In genomic region chr10:117846260-117846632, GRCm38 (mm10) we compare ENCODE assay signal across 7 mouse cellular contexts. TPM values are rescaled to one million over a fixed set of nuclear protein-coding genes. Genes with fewer than 3 reads are reported as not detected.
DNase-seq lines count a peak whose midpoint lies in the region; ATAC-seq and TF ChIP-seq lines count a peak whose summit lies in the region.

No protein-coding gene starts in this region.

- peak overlapping the region; percentile 96 for H3K9ac ChIP-seq in neural tube, embryonic 11.5 days (ENCODE audit: low read length)
- peak overlapping the region; percentile 91 for H3K9ac ChIP-seq in embryonic facial prominence, embryonic 11.5 days (replicated peaks; ENCODE audit: low read length)

- peak overlapping the region; percentile 98 for H3K27ac ChIP-seq in neural tube, embryonic 11.5 days (ENCODE audit: low read depth, low read length)
- H3K27ac ChIP-seq in embryonic facial prominence, embryonic 11.5 days (replicated peaks; ENCODE audit: low read depth, low read length) = peak overlapping the region; percentile 94
- H3K27ac ChIP-seq in limb, embryonic 10.5 days = peak overlapping the region; percentile 98
- peak overlapping the region; percentile 95 for H3K27ac ChIP-seq in olfactory bulb, adult 2 months (ENCODE audit: insufficient read depth, low read depth, low read length)

- TF ChIP-seq POLR2A in olfactory bulb, adult 2 months (IDR thresholded peaks at IDR 0.05; ENCODE audit: insufficient read depth, low read depth, low read length) = no peak

- H3K36me3 ChIP-seq in neural tube, embryonic 11.5 days (ENCODE audit: control insufficient read depth, insufficient read depth, low read length) = no peaks in the 10 kb centered on the region
- H3K36me3 ChIP-seq in embryonic facial prominence, embryonic 11.5 days (replicated peaks; ENCODE audit: control insufficient read depth, insufficient read depth, low read depth, low read length) = no peaks in the 10 kb centered on the region
- no peaks in the 10 kb centered on the region for H3K36me3 ChIP-seq in limb, embryonic 10.5 days

- ATAC-seq in neural tube, embryonic 11.5 days (ENCODE audit: insufficient read depth, low FRiP score, low TSS enrichment) = peak; percentile 88
- peak; percentile 87 for ATAC-seq in embryonic facial prominence, embryonic 11.5 days (replicated peaks; ENCODE audit: insufficient number of reproducible peaks, low FRiP score, low TSS enrichment, low read depth)

- H3K9me3 ChIP-seq in neural tube, embryonic 11.5 days (ENCODE audit: control insufficient read depth, low read length) = no peaks in the 10 kb centered on the region
- H3K9me3 ChIP-seq in embryonic facial prominence, embryonic 11.5 days (replicated peaks; ENCODE audit: control insufficient read depth, low read length) = no peaks in the 10 kb centered on the region
- H3K9me3 ChIP-seq in limb, embryonic 10.5 days (replicated peaks) = no peaks in the 10 kb centered on the region

- H3K27me3 ChIP-seq in neural tube, embryonic 11.5 days (ENCODE audit: control insufficient read depth, insufficient read depth, low read length) = no peaks in the 10 kb centered on the region
- H3K27me3 ChIP-seq in embryonic facial prominence, embryonic 11.5 days (ENCODE audit: control insufficient read depth, insufficient read depth, low read length) = no peaks in the 10 kb centered on the region
- H3K27me3 ChIP-seq in limb, embryonic 10.5 days (ENCODE audit: low read depth, poor library complexity, severe bottlenecking) = no peaks in the 10 kb centered on the region

- peak overlapping the region; percentile 95 for H3K4me3 ChIP-seq in neural tube, embryonic 11.5 days (ENCODE audit: low read depth, low read length)
- peak overlapping the region; percentile 97 for H3K4me3 ChIP-seq in embryonic facial prominence, embryonic 11.5 days (ENCODE audit: low read depth, low read length)
- peak overlapping the region; percentile 82 for H3K4me3 ChIP-seq in limb, embryonic 10.5 days
- peak overlapping the region; percentile 84 for H3K4me3 ChIP-seq in olfactory bulb, adult 2 months (ENCODE audit: insufficient read depth, low read depth, low read length)

- H3K4me1 ChIP-seq in neural tube, embryonic 11.5 days (ENCODE audit: control insufficient read depth, insufficient read depth, low read length) = peaks cover 7% of the 10 kb centered on the region; the same call in 1 of the 2 replicates
- no peaks in the 10 kb centered on the region; the same call in 1 of the 2 replicates for H3K4me1 ChIP-seq in embryonic facial prominence, embryonic 11.5 days (ENCODE audit: control insufficient read depth, insufficient read depth, low read length)
- peaks cover 20% of the 10 kb centered on the region for H3K4me1 ChIP-seq in limb, embryonic 10.5 days
- no peaks in the 10 kb centered on the region for H3K4me1 ChIP-seq in olfactory bulb, adult 2 months (ENCODE audit: control insufficient read depth, insufficient read depth, low read length)

- peak overlapping the region; percentile 60 for H3K4me2 ChIP-seq in neural tube, embryonic 11.5 days (ENCODE audit: low read depth)
- H3K4me2 ChIP-seq in embryonic facial prominence, embryonic 11.5 days (ENCODE audit: low read depth, low read length) = peak overlapping the region; percentile 59

- under 1% methylated on average over 21 of the region's 21 CpGs for WGBS in neural tube, embryonic 11.5 days
- WGBS in embryonic facial prominence, embryonic 11.5 days = under 1% methylated on average over 21 of the region's 21 CpGs
- WGBS in limb, embryonic 10.5 days = under 1% methylated on average over 21 of the region's 21 CpGs
- WGBS in olfactory bulb, adult 2 months = under 1% methylated on average over 21 of the region's 21 CpGs

- no peak for TF ChIP-seq CTCF in olfactory bulb, adult 2 months (IDR thresholded peaks at IDR 0.05; ENCODE audit: insufficient read depth, low read depth, low read length)

- DNase-seq in neural tube, embryonic 11.5 days (ENCODE audit: low spot score) = no peak
- DNase-seq in neural tube, embryonic 10.5 days (ENCODE audit: extremely low spot score, low spot score) = no peak
- peak; percentile 83 for DNase-seq in embryonic facial prominence, embryonic 11.5 days (ENCODE audit: low spot score)
- DNase-seq in limb, embryonic 10.5 days (ENCODE audit: low spot score) = no peak
- DNase-seq in left cerebral cortex, postnatal 14 days (ENCODE audit: low spot score in 2 of 2) = no peak
- DNase-seq in left cerebral cortex, adult 18-20 months (ENCODE audit: low spot score in 2 of 2) = no peak

- intact Hi-C loops in left cerebral cortex, postnatal 14 days (cut with DNase I) = loop anchor here (5.0 kb wide), 1 partner anchor 261 kb away; no protein-coding TSS in a partner anchor

RNA-seq across cellular contexts. Expression of gene Rap1b, which starts 0.4 kb away (rescaled TPM):
- 175 and 183 TPM in 2 replicates for polyA plus RNA-seq in neural tube, embryonic 11.5 days (2014; fragmentation: Nextera tagmentation; extraction: Ambion mirVana)
- polyA plus RNA-seq in embryonic facial prominence, embryonic 11.5 days (2014; fragmentation: Nextera tagmentation; extraction: Ambion mirVana) = 179 and 182 TPM in 2 replicates
- polyA plus RNA-seq in limb, embryonic 10.5 days (2016; fragmentation: Nextera tagmentation; extraction: Ambion mirVana) = 138 and 146 TPM in 2 replicates
- not detected in 2 replicates for polyA plus RNA-seq in olfactory bulb, adult 2 months (2012; ENCODE audit: insufficient read depth, insufficient read length, low replicate concordance, missing spikeins)
- total RNA-seq in left cerebral cortex, postnatal 14 days (2021) = 10 to 100 TPM; 76.6 to 76.7 TPM
- total RNA-seq in left cerebral cortex, adult 18-20 months (2021) = 10 to 100 TPM; 56.7 to 65.4 TPM

RNA-seq across cellular contexts. Expression of gene Nup107, which starts 53.7 kb away (rescaled TPM):
- 87.6 and 94.9 TPM in 2 replicates for polyA plus RNA-seq in neural tube, embryonic 11.5 days (2014; fragmentation: Nextera tagmentation; extraction: Ambion mirVana)
- 106 and 122 TPM in 2 replicates for polyA plus RNA-seq in embryonic facial prominence, embryonic 11.5 days (2014; fragmentation: Nextera tagmentation; extraction: Ambion mirVana)
- polyA plus RNA-seq in limb, embryonic 10.5 days (2016; fragmentation: Nextera tagmentation; extraction: Ambion mirVana) = 109 and 111 TPM in 2 replicates
- polyA plus RNA-seq in olfactory bulb, adult 2 months (2012; ENCODE audit: insufficient read depth, insufficient read length, low replicate concordance, missing spikeins) = not detected in 2 replicates
- total RNA-seq in left cerebral cortex, postnatal 14 days (2021) = 10 to 100 TPM; 15.5 to 19.9 TPM
- total RNA-seq in left cerebral cortex, adult 18-20 months (2021) = 10 to 100 TPM; 14.0 to 14.7 TPM
